Mouse (Mus musculus) bone marrow macrophage, adult 2 months (primary cell): Measurements from ENCODE around the gene Prdm1.

ENCODE experiments used
- CTCF ChIP-seq: IDR thresholded peaks from 2 replicates; pipeline ENCODE4 v1.5.1; 2012; ENCODE audit warnings: low read depth, mild to moderate bottlenecking, low read length, moderate library complexity
- POLR2A ChIP-seq: IDR thresholded peaks from 2 replicates; pipeline ENCODE4 v1.6.1; 2012; ENCODE audit warnings: mild to moderate bottlenecking, low read depth, low read length, borderline replicate concordance

DNA sequence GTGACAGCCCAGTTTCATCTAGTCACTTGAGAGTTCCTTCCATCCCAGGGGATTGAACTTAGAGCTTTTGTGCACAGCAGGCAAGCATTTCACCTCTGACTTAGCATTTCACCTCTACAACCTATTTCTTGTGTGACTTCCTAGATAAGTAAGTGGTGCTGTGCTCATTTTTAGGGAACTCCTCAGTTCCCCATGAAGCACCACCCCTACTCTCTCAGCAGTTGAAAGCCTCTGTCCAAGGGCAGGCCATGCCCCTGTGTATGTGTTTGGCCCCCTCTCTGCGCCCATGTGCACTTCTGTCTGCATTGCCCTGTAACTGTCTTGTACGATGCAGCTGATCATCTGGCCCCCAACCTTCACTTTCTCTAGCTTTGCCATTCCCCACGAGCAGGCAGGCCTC, 128.2 kb downstream of the Prdm1 start:
- TF ChIP-seq CTCF (no peak), POLR2A (no peak)
